Mouse (Mus musculus) heart, embryonic 12.5 days (tissue): ENCODE data around the gene Ppm1l. TPM values are rescaled to one million over a fixed set of nuclear protein-coding genes. Genes with fewer than 3 reads are reported as not detected.
A peak's percentile ranks its signal among the peaks of the same experiment; 100 is the strongest.

Experiments used
- ATAC-seq: fragments of 200-750 bp; cut with Nextera tagmentation; 2 replicates; pipeline ENCODE4 v1.8.0; 2017; ENCODE audit warnings: moderate TSS enrichment, moderate library complexity; ENCODE audit not compliant: insufficient number of reproducible peaks, low FRiP score
- H3K27ac ChIP-seq: fragments of 300-500 bp; sonication (generic); 2 replicates; pipeline ENCODE4 v1.5.1; 2016; ENCODE audit warnings: mild to moderate bottlenecking, moderate library complexity; ENCODE audit not compliant: poor library complexity, severe bottlenecking
- H3K27me3 ChIP-seq: fragments of 300-500 bp; sonication (generic); replicated peaks from 2 replicates; pipeline ENCODE4 v1.6.1; 2016; ENCODE audit warnings: mild to moderate bottlenecking, moderate library complexity
- H3K36me3 ChIP-seq: fragments of 300-500 bp; sonication (generic); 2 replicates; pipeline ENCODE4 v1.6.1; 2016; ENCODE audit warnings: mild to moderate bottlenecking, moderate library complexity
- H3K4me1 ChIP-seq: fragments of 300-500 bp; sonication (generic); replicated peaks from 2 replicates; pipeline ENCODE4 v1.6.1; 2016; ENCODE audit warnings: mild to moderate bottlenecking
- H3K4me2 ChIP-seq: fragments of 300-500 bp; sonication (generic); 2 replicates; pipeline ENCODE4 v1.6.1; 2016; ENCODE audit warnings: mild to moderate bottlenecking, moderate library complexity
- H3K4me3 ChIP-seq: fragments of 300-500 bp; sonication (generic); 2 replicates; pipeline ENCODE4 v1.5.1; 2016; ENCODE audit warnings: mild to moderate bottlenecking
- H3K9ac ChIP-seq: fragments of 300-500 bp; sonication (generic); 2 replicates; pipeline ENCODE4 v1.6.1; 2016; ENCODE audit warnings: mild to moderate bottlenecking, moderate library complexity
- H3K9me3 ChIP-seq: fragments of 300-500 bp; sonication (generic); replicated peaks from 2 replicates; pipeline ENCODE4 v1.6.1; 2016; ENCODE audit warnings: mild to moderate bottlenecking, moderate library complexity
- WGBS: fragments of 180-500 bp; shearing (Covaris S2); methylation state at CpG from one replicate; pipeline ENCODE4 v1.1.7; 2016; 5-methylcytosine and 5-hydroxymethylcytosine counted together
- polyA plus RNA-seq: library from polyadenylated mRNA; unstranded; fragments of >200 nt; fragmentation: Nextera tagmentation; extraction: Ambion mirVana; gene quantifications from 2 replicates; pipeline ENCODE4 v1.2.1, GENCODE M21; 2016

Gene Ppm1l
- polyA plus RNA-seq, 1 experiment from 2014 or later: 11.8 TPM

- H3K9me3 ChIP-seq: no peaks in the 10 kb centered on the region
- no peak overlapping the region for H3K27ac ChIP-seq
- no peak overlapping the region for H3K4me3 ChIP-seq
- no peak overlapping the region for H3K9ac ChIP-seq
- H3K36me3 ChIP-seq: no peaks in the 10 kb centered on the region
- no peak for ATAC-seq
- H3K4me2 ChIP-seq: peak overlapping the region; percentile 45
- no peaks in the 10 kb centered on the region for H3K27me3 ChIP-seq
- H3K4me1 ChIP-seq: peaks cover 15% of the 10 kb centered on the region
- WGBS: 36% methylated on average over 12 of the region's 12 CpGs
These were observed 122.3 kb downstream of the Ppm1l start for GRCm38 (mm10) chr3:69438773-69439514.

GRCm38 (mm10) chr3:69440761-69441160 is 124.1 kb downstream of the Ppm1l start:
- Histone ChIP-seq H3K36me3 (no peaks in the 10 kb centered on the region), H3K4me3 (no peak overlapping the region), H3K9me3 (no peaks in the 10 kb centered on the region), H3K9ac (no peak overlapping the region), H3K27me3 (no peaks in the 10 kb centered on the region), H3K27ac (no peak overlapping the region), H3K4me1 (peaks cover 10% of the 10 kb centered on the region; the same call in 1 of the 2 replicates), H3K4me2 (no peak overlapping the region)
- WGBS: 61% methylated on average over 5 of the region's 5 CpGs
- ATAC-seq: no peak

- H3K27me3 ChIP-seq: no peaks in the 10 kb centered on the region
- H3K9me3 ChIP-seq: no peaks in the 10 kb centered on the region
- 34% methylated on average over 5 of the region's 5 CpGs for WGBS
- no peaks in the 10 kb centered on the region for H3K36me3 ChIP-seq
- no peak overlapping the region for H3K4me3 ChIP-seq
- no peak for ATAC-seq
- H3K4me1 ChIP-seq: peaks cover 14% of the 10 kb centered on the region
- no peak overlapping the region for H3K9ac ChIP-seq
- H3K27ac ChIP-seq: peak overlapping the region; percentile 49
- peak overlapping the region; percentile 10; the same call in 1 of the 2 replicates for H3K4me2 ChIP-seq
These were observed 130.3 kb downstream of the Ppm1l start for GRCm38 (mm10) chr3:69446989-69447388.

- WGBS: 75% methylated on average over 3 of the region's 3 CpGs
These were observed 132.4 kb downstream of the Ppm1l start for GRCm38 (mm10) chr3:69449041-69449440.

GRCm38 (mm10) chr3:69454330-69454729 is 137.7 kb downstream of the Ppm1l start:
- peaks cover 12% of the 10 kb centered on the region for H3K4me1 ChIP-seq
- H3K4me3 ChIP-seq: no peak overlapping the region
- H3K36me3 ChIP-seq: no peaks in the 10 kb centered on the region
- H3K27ac ChIP-seq: no peak overlapping the region
- H3K4me2 ChIP-seq: no peak overlapping the region
- no peaks in the 10 kb centered on the region for H3K27me3 ChIP-seq
- H3K9ac ChIP-seq: no peak overlapping the region
- ATAC-seq: no peak
- H3K9me3 ChIP-seq: no peaks in the 10 kb centered on the region
- WGBS: 70% methylated on average over 3 of the region's 3 CpGs

More at GRCm38 (mm10) chr3:69449041-69449440, 132.4 kb downstream of the Ppm1l start:
- peaks cover 20% of the 10 kb centered on the region for H3K4me1 ChIP-seq
- no peaks in the 10 kb centered on the region for H3K36me3 ChIP-seq
- H3K27ac ChIP-seq: no peak overlapping the region
- no peak for ATAC-seq
- H3K9me3 ChIP-seq: no peaks in the 10 kb centered on the region
- H3K9ac ChIP-seq: no peak overlapping the region
- H3K4me3 ChIP-seq: no peak overlapping the region
- no peaks in the 10 kb centered on the region for H3K27me3 ChIP-seq
- H3K4me2 ChIP-seq: no peak overlapping the region

GRCm38 (mm10) chr3:69456071-69456470 is 139.4 kb downstream of the Ppm1l start:
- no peaks in the 10 kb centered on the region for H3K27me3 ChIP-seq
- H3K9me3 ChIP-seq: no peaks in the 10 kb centered on the region
- ATAC-seq: no peak
- H3K9ac ChIP-seq: no peak overlapping the region
- WGBS: 90% methylated on average over 5 of the region's 5 CpGs
- H3K27ac ChIP-seq: no peak overlapping the region
- no peak overlapping the region for H3K4me3 ChIP-seq
- no peaks in the 10 kb centered on the region for H3K36me3 ChIP-seq
- no peak overlapping the region for H3K4me2 ChIP-seq
- peaks cover 20% of the 10 kb centered on the region for H3K4me1 ChIP-seq

GRCm38 (mm10) chr3:69458756-69459155 is 142.1 kb downstream of the Ppm1l start:
- no peak for ATAC-seq
- no peak overlapping the region for H3K9ac ChIP-seq
- no peaks in the 10 kb centered on the region for H3K36me3 ChIP-seq
- no peaks in the 10 kb centered on the region for H3K27me3 ChIP-seq
- H3K4me2 ChIP-seq: no peak overlapping the region
- 73% methylated on average over 6 of the region's 6 CpGs for WGBS
- H3K4me1 ChIP-seq: peaks cover 17% of the 10 kb centered on the region
- H3K27ac ChIP-seq: no peak overlapping the region
- H3K9me3 ChIP-seq: no peaks in the 10 kb centered on the region
- H3K4me3 ChIP-seq: no peak overlapping the region

- WGBS: 71% methylated on average over 1 of the region's 1 CpGs
- no peaks in the 10 kb centered on the region for H3K9me3 ChIP-seq
- no peak overlapping the region for H3K9ac ChIP-seq
- no peak overlapping the region for H3K4me2 ChIP-seq
- H3K36me3 ChIP-seq: no peaks in the 10 kb centered on the region
- ATAC-seq: no peak
- no peak overlapping the region for H3K4me3 ChIP-seq
- no peaks in the 10 kb centered on the region for H3K27me3 ChIP-seq
- peaks cover 14% of the 10 kb centered on the region for H3K4me1 ChIP-seq
- no peak overlapping the region for H3K27ac ChIP-seq
These were observed 145.3 kb downstream of the Ppm1l start for GRCm38 (mm10) chr3:69461956-69462355.

- ATAC-seq: no peak
These were observed 149.1 kb downstream of the Ppm1l start for GRCm38 (mm10) chr3:69465751-69466150.

GRCm38 (mm10) chr3:69468280-69469008 is 151.8 kb downstream of the Ppm1l start:
- no peak for ATAC-seq
- H3K4me2 ChIP-seq: no peak overlapping the region
- WGBS: 28% methylated on average over 9 of the region's 9 CpGs
- H3K9ac ChIP-seq: no peak overlapping the region
- no peaks in the 10 kb centered on the region for H3K27me3 ChIP-seq
- no peaks in the 10 kb centered on the region for H3K36me3 ChIP-seq
- no peaks in the 10 kb centered on the region for H3K9me3 ChIP-seq
- peak overlapping the region; percentile 36; the same call in 1 of the 2 replicates for H3K27ac ChIP-seq
- no peak overlapping the region for H3K4me3 ChIP-seq
- peaks cover 38% of the 10 kb centered on the region for H3K4me1 ChIP-seq

More at GRCm38 (mm10) chr3:69465751-69466150, 149.1 kb downstream of the Ppm1l start:
- 82% methylated on average over 4 of the region's 4 CpGs for WGBS
- H3K9me3 ChIP-seq: no peaks in the 10 kb centered on the region
- H3K4me2 ChIP-seq: no peak overlapping the region
- H3K36me3 ChIP-seq: no peaks in the 10 kb centered on the region
- H3K27me3 ChIP-seq: no peaks in the 10 kb centered on the region
- no peak overlapping the region for H3K27ac ChIP-seq
- peaks cover 33% of the 10 kb centered on the region for H3K4me1 ChIP-seq
- no peak overlapping the region for H3K9ac ChIP-seq
- H3K4me3 ChIP-seq: no peak overlapping the region

GRCm38 (mm10) chr3:69469463-69470141 is 152.9 kb downstream of the Ppm1l start:
- no peak for ATAC-seq
- peaks cover 38% of the 10 kb centered on the region for H3K4me1 ChIP-seq
- H3K27ac ChIP-seq: 0 out of 2 replicates have a peak overlapping the region, but pooled peaks have one; percentile 10
- H3K4me3 ChIP-seq: no peak overlapping the region
- no peak overlapping the region for H3K9ac ChIP-seq
- no peaks in the 10 kb centered on the region for H3K27me3 ChIP-seq
- no peak overlapping the region; the same call in 1 of the 2 replicates for H3K4me2 ChIP-seq
- no peaks in the 10 kb centered on the region for H3K36me3 ChIP-seq
- 2% methylated on average over 6 of the region's 6 CpGs for WGBS
- peaks cover 3% of the 10 kb centered on the region; the same call in 1 of the 2 replicates for H3K9me3 ChIP-seq
